Mouse (Mus musculus) monocyte, adult 2 months (primary cell): Measurements from ENCODE around the gene Exoc3.

ENCODE experiments used
- DNase-seq, 2 experiments: peaks; one replicate each; pipeline ENCODE4 v3.0.0; 2022; ENCODE audit warnings: low spot score in 2 of 2, low read depth in 1 of 2

Gene Exoc3

DNA sequence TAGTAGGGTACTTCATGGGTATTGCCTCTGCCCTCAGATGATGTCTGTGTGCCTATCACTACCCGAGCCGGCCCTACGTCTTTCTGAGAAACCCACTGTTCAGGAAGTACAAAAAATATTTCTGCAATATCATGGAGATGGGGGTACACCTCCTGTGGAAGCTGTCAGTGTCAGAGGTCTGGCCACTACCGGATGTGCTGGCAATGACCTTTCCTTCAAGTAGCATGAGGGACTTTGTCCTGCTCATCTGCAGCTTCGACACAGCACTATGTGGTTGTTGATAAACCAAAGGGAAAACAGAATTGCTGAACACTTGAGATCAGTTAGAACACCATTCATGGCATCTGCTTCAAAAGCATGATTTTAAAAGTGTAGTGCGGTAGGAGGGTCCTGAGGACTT, 67.7 kb downstream of the Exoc3 start:
- no peak for DNase-seq

DNA sequence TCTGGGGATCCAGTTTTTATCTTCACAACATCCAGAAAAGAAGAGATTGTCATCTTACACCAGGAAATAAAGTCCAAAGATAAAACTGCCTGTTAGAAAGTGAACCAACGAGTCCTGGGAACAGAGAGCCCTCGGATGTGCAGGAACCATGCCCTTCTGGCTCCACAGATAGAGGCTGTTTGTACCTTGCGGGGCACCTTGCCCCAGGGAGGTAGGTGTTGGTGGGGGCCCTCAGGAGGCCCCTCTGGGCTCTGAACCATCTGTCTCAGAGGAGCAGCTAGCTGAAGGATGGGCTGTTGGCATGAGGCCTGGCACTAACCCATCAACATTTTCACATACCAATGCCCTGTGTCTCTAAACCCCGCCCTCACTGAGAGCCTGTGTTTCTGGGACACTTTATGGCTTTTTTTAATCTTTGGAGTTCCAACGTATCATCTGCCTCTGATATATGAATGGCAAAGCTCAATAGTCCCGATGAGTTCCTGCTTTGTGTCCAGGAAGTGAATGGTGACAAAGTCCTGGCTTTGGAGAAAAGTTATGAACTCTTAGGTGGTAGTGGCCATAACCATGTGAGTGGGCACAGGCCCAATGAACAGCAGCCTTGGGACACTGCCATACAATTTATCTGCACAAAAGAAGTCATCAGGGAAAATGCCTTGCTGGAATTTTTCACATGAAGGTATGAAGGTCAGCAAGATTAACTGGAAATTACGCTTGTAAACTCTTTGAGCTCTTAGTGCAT, 69.5 kb downstream of the Exoc3 start:
- DNase-seq: no peak

GRCm38 (mm10) chr13:74129909-74130308, 78.6 kb downstream of the Exoc3 start:
- no peak for DNase-seq

GRCm38 (mm10) chr13:74127571-74127970, 81.0 kb downstream of the Exoc3 start:
- DNase-seq: no peak

- DNase-seq: no peak
Observed at GRCm38 (mm10) chr13:74122632-74123031, 85.9 kb downstream of the Exoc3 start.

DNA sequence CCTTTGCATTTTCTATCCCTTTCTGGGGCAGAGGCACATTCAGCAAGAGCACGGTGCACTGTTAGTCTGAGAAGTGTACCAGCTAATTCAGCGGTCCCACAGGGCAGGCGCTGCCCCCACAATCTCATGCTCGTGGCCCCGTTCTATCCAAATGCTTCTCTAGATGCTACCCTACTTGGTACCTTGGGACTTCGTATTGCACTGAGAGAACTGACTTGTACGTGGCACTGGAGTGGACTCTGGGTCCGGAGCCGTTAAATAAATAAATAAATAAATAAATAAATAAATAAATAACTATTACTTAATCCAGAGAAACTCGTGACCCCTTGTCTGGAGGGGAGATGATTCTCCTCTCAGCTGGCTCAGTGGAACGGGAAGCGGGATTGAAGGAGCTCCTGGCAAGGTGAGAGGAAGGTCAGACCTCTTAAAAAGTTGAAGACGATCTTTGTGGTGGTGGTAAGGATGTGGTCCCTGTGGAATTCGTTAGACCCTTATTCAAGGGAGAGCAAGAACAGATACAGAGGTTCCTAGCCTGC, 86.7 kb downstream of the Exoc3 start:
- DNase-seq: no peak

GRCm38 (mm10) chr13:74121141-74121602, 87.4 kb downstream of the Exoc3 start, which contains the start of gene Slc9a3:
Gene Slc9a3 (plus strand): TSS chr13:74121457.
- no peak for DNase-seq
